Mouse (Mus musculus) ES-Bruce4 (cell line): Measurements from ENCODE around the gene Gpr88.

Experiments
- CTCF ChIP-seq: IDR thresholded peaks from one replicate; pipeline ENCODE4 v1.8.1; 2011; ENCODE audit warnings: low read depth, low read length
- EP300 ChIP-seq: IDR thresholded peaks from 2 replicates; pipeline ENCODE4 v1.6.1; 2011; ENCODE audit warnings: low read depth, low read length; ENCODE audit not compliant: insufficient read depth

GRCm38 (mm10) chr3:116298727-116299126, 45.4 kb upstream of the Gpr88 start:
- TF ChIP-seq CTCF, result no peak
- no peak for TF ChIP-seq EP300
